Mouse (Mus musculus) lung, adult 2 months (tissue): ENCODE results near the gene Itga9.

Experiments
- CTCF ChIP-seq: fragments of 200-500 bp; IDR thresholded peaks from 2 replicates; pipeline ENCODE4 v1.5.1; 2011; ENCODE audit warnings: mild to moderate bottlenecking, low read length, control low read depth; ENCODE audit not compliant: insufficient read depth
- POLR2A ChIP-seq: fragments of 200-500 bp; IDR thresholded peaks from 2 replicates; pipeline ENCODE4 v1.6.1; 2011; ENCODE audit warnings: low read depth, mild to moderate bottlenecking, control low read depth, low read length, borderline replicate concordance; ENCODE audit errors: extremely low read depth

DNA sequence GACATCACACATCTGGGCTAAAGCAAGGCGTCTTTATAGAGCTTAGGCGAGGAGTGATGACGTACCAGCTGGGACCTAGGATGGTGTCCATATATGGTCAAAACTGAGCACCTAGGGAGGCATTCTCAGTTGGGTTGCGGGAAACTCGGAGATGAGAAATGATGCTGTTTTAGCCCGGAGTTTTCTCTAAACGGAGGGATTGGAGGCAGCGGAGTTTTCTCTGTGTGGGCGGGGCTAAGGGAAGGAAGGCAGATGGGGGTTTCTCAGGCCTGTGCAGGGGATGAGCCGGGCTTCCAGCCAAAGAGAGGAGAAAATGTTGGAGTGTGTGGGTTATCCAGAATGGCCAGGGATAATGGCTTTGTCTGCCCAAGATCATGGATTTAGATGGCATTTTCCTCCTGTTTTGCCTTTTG, 182.4 kb downstream of the Itga9 start:
- TF ChIP-seq CTCF (no peak), POLR2A (no peak)
